Mouse (Mus musculus) CH12.LX (cell line): ENCODE measurements at regions not wholly inside any gene's neighbourhood (a gene's known extent, or its start where the extent isn't known, plus 50 kb on each side); places are given as distances from the start of the nearest gene placed in this dataset.
A peak's percentile ranks its signal among the peaks of the same experiment; 100 is the strongest.

ENCODE experiments used
- DNase-seq: peaks from one replicate; pipeline ENCODE4 v3.0.0-alpha.2; 2013; ENCODE audit errors: extremely low read depth
- H3K27ac ChIP-seq: 2 replicates; pipeline ENCODE4 v1.5.1; 2012; ENCODE audit warnings: low read depth, mild to moderate bottlenecking, control low read depth, moderate library complexity; ENCODE audit not compliant: insufficient read depth
- H3K27me3 ChIP-seq: replicated peaks from 2 replicates; pipeline ENCODE3; 2012; ENCODE audit warnings: inconsistent platforms
- H3K36me3 ChIP-seq, 2 experiments: replicated peaks in 1 of 2; 2 replicates each; pipeline versions ENCODE3 to v1.6.1; 2012; ENCODE audit warnings: inconsistent platforms in 1 of 2, low read length in 1 of 2, mild to moderate bottlenecking in 1 of 2, mixed read lengths in 1 of 2, moderate library complexity in 1 of 2; ENCODE audit not compliant: control insufficient read depth in 1 of 2, insufficient read depth in 1 of 2
- H3K4me1 ChIP-seq, 2 experiments: 2 replicates each; pipeline ENCODE4 v1.6.1; 2012; ENCODE audit warnings: inconsistent platforms in 1 of 2, moderate library complexity in 1 of 2; ENCODE audit not compliant: insufficient read depth in 2 of 2, control insufficient read depth in 1 of 2
- H3K4me2 ChIP-seq: 2 replicates; pipeline ENCODE4 v1.6.1; 2012; ENCODE audit warnings: low read depth, mild to moderate bottlenecking, control low read depth; ENCODE audit not compliant: poor library complexity, insufficient read depth, severe bottlenecking
- H3K4me3 ChIP-seq, 3 experiments: fragments of 150-350 bp in 1 of 3; sonication (generic) in 1 of 3; replicated peaks in 1 of 3; 2 replicates each; pipeline versions ENCODE3 to v1.5.1; 2011 to 2012; ENCODE audit warnings: low read depth in 2 of 3, low read length in 2 of 3, mild to moderate bottlenecking in 2 of 3, moderate library complexity in 2 of 3, control low read depth in 1 of 3, improper control_type of control experiment in 1 of 3, inconsistent platforms in 1 of 3, mixed read lengths in 1 of 3; ENCODE audit not compliant: poor library complexity in 1 of 3
- H3K79me2 ChIP-seq: replicated peaks from 2 replicates; pipeline ENCODE4 v1.6.1; 2012; ENCODE audit warnings: mild to moderate bottlenecking, moderate library complexity; ENCODE audit not compliant: control insufficient read depth, poor library complexity, insufficient read depth, severe bottlenecking; ENCODE audit errors: extremely low read depth
- H3K9ac ChIP-seq: 2 replicates; pipeline ENCODE4 v1.6.1; 2012; ENCODE audit warnings: low read depth, mild to moderate bottlenecking, control low read depth, moderate library complexity; ENCODE audit not compliant: insufficient read depth
- H3K9me3 ChIP-seq: replicated peaks from 2 replicates; pipeline ENCODE3; 2012; ENCODE audit warnings: low read length, inconsistent platforms, mixed read lengths
- CHD2 ChIP-seq: IDR thresholded peaks from 2 replicates; pipeline ENCODE4 v1.6.1; 2011; ENCODE audit warnings: low read length, improper control_type of control experiment
- CTCF ChIP-seq, 2 experiments: IDR thresholded peaks in 1 of 2; conservative IDR thresholded peaks in 1 of 2; 2 replicates each; pipeline ENCODE4 v1.5.1; 2011 to 2012; ENCODE audit warnings: low read depth in 2 of 2, low read length in 2 of 2, improper control_type of control experiment in 1 of 2, inconsistent platforms in 1 of 2, mild to moderate bottlenecking in 1 of 2, moderate library complexity in 1 of 2
- ELF1 ChIP-seq: IDR thresholded peaks from 2 replicates; pipeline ENCODE4 v1.6.1; 2014; ENCODE audit warnings: low read depth, mild to moderate bottlenecking, inconsistent platforms, low read length, improper control_type of control experiment
- EP300 ChIP-seq: IDR thresholded peaks from 2 replicates; pipeline ENCODE4 v1.6.1; 2011; ENCODE audit warnings: low read length, improper control_type of control experiment
- ETS1 ChIP-seq: conservative IDR thresholded peaks from 2 replicates; pipeline ENCODE4 v1.6.1; 2012; ENCODE audit warnings: low read depth, mild to moderate bottlenecking, inconsistent platforms, low read length, improper control_type of control experiment, moderate library complexity
- GABPA ChIP-seq: IDR thresholded peaks from 2 replicates; pipeline ENCODE4 v1.6.1; 2012; ENCODE audit warnings: low read depth, low read length, improper control_type of control experiment, inconsistent platforms; ENCODE audit not compliant: insufficient replicate concordance
- HCFC1 ChIP-seq: IDR thresholded peaks from 2 replicates; pipeline ENCODE4 v1.6.1; 2012; ENCODE audit warnings: low read depth, mild to moderate bottlenecking, inconsistent platforms, low read length, improper control_type of control experiment
- JUN ChIP-seq: IDR thresholded peaks from 2 replicates; pipeline ENCODE4 v1.6.1; 2011; ENCODE audit warnings: low read depth, mild to moderate bottlenecking, low read length, improper control_type of control experiment, moderate library complexity; ENCODE audit not compliant: insufficient read depth
- KAT2A ChIP-seq: IDR thresholded peaks from 2 replicates; pipeline ENCODE4 v1.6.1; 2012; ENCODE audit warnings: low read length, improper control_type of control experiment, inconsistent platforms; ENCODE audit not compliant: insufficient replicate concordance
- MAFK ChIP-seq: IDR thresholded peaks from 2 replicates; pipeline ENCODE4 v1.6.1; 2011; ENCODE audit warnings: low read length, improper control_type of control experiment; ENCODE audit not compliant: insufficient replicate concordance
- MAZ ChIP-seq: IDR thresholded peaks from 2 replicates; pipeline ENCODE4 v1.6.1; 2012; ENCODE audit warnings: low read depth, mild to moderate bottlenecking, inconsistent platforms, low read length, improper control_type of control experiment, moderate library complexity
- MEF2A ChIP-seq: IDR thresholded peaks from 2 replicates; pipeline ENCODE4 v1.6.1; 2014; ENCODE audit warnings: low read depth, mild to moderate bottlenecking, inconsistent platforms, low read length, improper control_type of control experiment, borderline replicate concordance
- MYC ChIP-seq: IDR thresholded peaks from 2 replicates; pipeline ENCODE4 v1.6.1; 2011; ENCODE audit warnings: low read depth, mild to moderate bottlenecking, improper control_type of control experiment, low read length
- NELFE ChIP-seq: IDR thresholded peaks from 2 replicates; pipeline ENCODE4 v1.6.1; 2011; ENCODE audit warnings: low read depth, low read length, improper control_type of control experiment
- NRF1 ChIP-seq: IDR thresholded peaks from 2 replicates; pipeline ENCODE4 v1.6.1; 2014; ENCODE audit warnings: low read depth, mild to moderate bottlenecking, inconsistent platforms, low read length, improper control_type of control experiment, moderate library complexity
- RAD21 ChIP-seq: IDR thresholded peaks from 2 replicates; pipeline ENCODE4 v1.6.1; 2011; ENCODE audit warnings: low read depth, mild to moderate bottlenecking, low read length, improper control_type of control experiment, moderate library complexity
- SIN3A ChIP-seq: IDR thresholded peaks from 2 replicates; pipeline ENCODE4 v1.6.1; 2012; ENCODE audit warnings: low read length, improper control_type of control experiment, inconsistent platforms
- SMC3 ChIP-seq: IDR thresholded peaks from 2 replicates; pipeline ENCODE4 v1.6.1; 2011; ENCODE audit warnings: low read depth, low read length, improper control_type of control experiment
- dilution Hi-C: fragments of 300-500 bp; cut with MboI; formaldehyde crosslinking; loops from 2 replicates; pipeline ENCODE4 v1.14.3; 2020; ENCODE audit warnings: low sequenced_read_pairs; ENCODE audit not compliant: extremely low pct_unique_long_range_greater_than_20kb, extremely low pct_ligation_motif_present
- in situ Hi-C: fragments of 300-500 bp; cut with MboI; formaldehyde crosslinking; loops from 3 replicates; pipeline ENCODE4 v1.14.3; 2019; ENCODE audit warnings: low sequenced_read_pairs, low pct_ligation_motif_present, low pct_unique_long_range_greater_than_20kb, mixed read lengths

- in situ Hi-C loops (no loop called here), dilution Hi-C loops (no loop called here)
- Histone ChIP-seq H3K36me3 (no peaks in the 10 kb centered on the region), H3K4me3 (no peak overlapping the region), H3K9me3 (peaks cover 14% of the 10 kb centered on the region), H3K27ac (no peak overlapping the region), H3K79me2 (no peaks in the 10 kb centered on the region), H3K9ac (no peak overlapping the region), H3K27me3 (no peaks in the 10 kb centered on the region), H3K4me1 (no peaks in the 10 kb centered on the region), H3K4me2 (no peak overlapping the region)
- TF ChIP-seq KAT2A (no peak), NRF1 (no peak), HCFC1 (no peak), MEF2A (no peak), ETS1 (no peak), RAD21 (no peak), MAZ (no peak)
- DNase-seq: no peak
Measured at GRCm38 (mm10) chr3:150365766-150366165, 1071.9 kb upstream of the Adgrl4 start.

DNA sequence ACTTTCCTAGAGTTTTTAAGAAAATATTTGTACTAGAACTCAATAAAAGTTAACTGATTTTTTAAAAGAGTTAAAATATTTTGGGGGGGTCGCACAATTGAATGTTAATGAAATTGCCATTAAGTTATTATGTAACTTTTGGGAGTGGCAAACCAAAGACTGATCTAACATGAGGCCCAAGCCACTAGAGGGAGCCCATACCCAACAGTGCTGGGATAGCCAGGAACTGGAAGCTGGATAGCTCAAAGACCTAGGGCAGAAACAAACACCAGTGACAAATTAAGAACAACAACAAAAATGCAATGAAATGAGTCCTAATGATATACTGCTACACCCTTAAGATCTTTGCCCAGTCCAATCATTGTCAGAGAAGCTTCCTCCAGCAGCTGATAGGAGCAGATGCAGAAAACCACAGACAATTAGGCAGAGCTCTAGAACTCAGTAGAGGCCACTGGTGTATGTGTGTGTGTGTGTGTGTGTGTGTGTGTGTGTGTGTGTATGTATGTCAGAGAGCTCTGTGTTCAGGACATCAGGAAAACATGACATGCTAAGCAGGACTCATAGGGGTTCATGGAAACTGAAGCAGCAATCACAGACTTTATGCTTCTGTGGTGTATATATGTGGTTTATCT is 1052.6 kb upstream of the Adgrl4 start:
- Histone ChIP-seq H3K9ac (no peak overlapping the region), H3K27me3 (no peaks in the 10 kb centered on the region), H3K27ac (no peak overlapping the region), H3K36me3 (no peaks in the 10 kb centered on the region), H3K4me3 (no peak overlapping the region), H3K4me1 (no peaks in the 10 kb centered on the region), H3K4me2 (no peak overlapping the region), H3K79me2 (no peaks in the 10 kb centered on the region), H3K9me3 (peaks cover 12% of the 10 kb centered on the region)
- dilution Hi-C loops: no loop called here
- DNase-seq: peak; percentile 68
- in situ Hi-C loops: no loop called here
- no peak for TF ChIP-seq ELF1
- no peak for TF ChIP-seq GABPA
- TF ChIP-seq EP300: no peak
- no peak for TF ChIP-seq MAFK
- TF ChIP-seq NRF1: no peak
- no peak for TF ChIP-seq JUN
- TF ChIP-seq MAZ: no peak
- TF ChIP-seq SIN3A: no peak
- no peak for TF ChIP-seq MYC
- peak; percentile 72 for TF ChIP-seq RAD21
- peak; percentile 35 to 66; a peak in 3 of 4 replicates for TF ChIP-seq CTCF (conservative IDR thresholded peaks at IDR 0.05 in 1 of 2, IDR thresholded peaks at IDR 0.05 in 1 of 2; ENCODE audit: low read depth in 2 of 2, low read length in 2 of 2)
- TF ChIP-seq CHD2: no peak
- TF ChIP-seq NELFE: no peak
- peak; percentile 65 for TF ChIP-seq SMC3
